Mouse (Mus musculus) v-Abl transformed pro-B cells (cell line): ENCODE data around the gene Slc2a1.

Experiments
- in situ Hi-C, 2 experiments: fragments of 400-800 bp; cut with MboI; formaldehyde crosslinking; loops; one replicate each; pipeline ENCODE4 v1.15.1; 2025; ENCODE audit not compliant: unreplicated experiment in 2 of 2

Slc2a1 gene

DNA sequence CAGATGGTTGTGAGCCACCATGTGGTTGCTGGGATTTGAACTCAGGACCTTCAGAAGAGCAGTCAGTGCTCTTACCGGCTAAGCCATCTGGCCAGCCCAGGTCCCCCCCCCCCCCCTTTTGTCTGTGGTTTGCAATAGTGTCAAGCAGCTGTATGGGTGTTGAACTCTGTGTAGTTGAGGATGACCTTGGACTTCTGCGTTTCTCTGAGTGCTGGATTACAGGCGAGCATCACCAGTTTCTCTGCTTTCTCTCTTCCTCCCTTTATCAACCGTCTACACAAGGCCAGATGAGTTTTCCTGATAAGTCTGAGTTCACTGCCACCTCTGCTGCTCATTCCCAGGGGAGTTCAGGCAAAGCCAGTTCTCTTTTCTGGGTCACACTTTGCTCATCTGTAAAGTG lies 11.1 kb upstream of the Slc2a1 start:
- in situ Hi-C loops, result no loop called here

DNA sequence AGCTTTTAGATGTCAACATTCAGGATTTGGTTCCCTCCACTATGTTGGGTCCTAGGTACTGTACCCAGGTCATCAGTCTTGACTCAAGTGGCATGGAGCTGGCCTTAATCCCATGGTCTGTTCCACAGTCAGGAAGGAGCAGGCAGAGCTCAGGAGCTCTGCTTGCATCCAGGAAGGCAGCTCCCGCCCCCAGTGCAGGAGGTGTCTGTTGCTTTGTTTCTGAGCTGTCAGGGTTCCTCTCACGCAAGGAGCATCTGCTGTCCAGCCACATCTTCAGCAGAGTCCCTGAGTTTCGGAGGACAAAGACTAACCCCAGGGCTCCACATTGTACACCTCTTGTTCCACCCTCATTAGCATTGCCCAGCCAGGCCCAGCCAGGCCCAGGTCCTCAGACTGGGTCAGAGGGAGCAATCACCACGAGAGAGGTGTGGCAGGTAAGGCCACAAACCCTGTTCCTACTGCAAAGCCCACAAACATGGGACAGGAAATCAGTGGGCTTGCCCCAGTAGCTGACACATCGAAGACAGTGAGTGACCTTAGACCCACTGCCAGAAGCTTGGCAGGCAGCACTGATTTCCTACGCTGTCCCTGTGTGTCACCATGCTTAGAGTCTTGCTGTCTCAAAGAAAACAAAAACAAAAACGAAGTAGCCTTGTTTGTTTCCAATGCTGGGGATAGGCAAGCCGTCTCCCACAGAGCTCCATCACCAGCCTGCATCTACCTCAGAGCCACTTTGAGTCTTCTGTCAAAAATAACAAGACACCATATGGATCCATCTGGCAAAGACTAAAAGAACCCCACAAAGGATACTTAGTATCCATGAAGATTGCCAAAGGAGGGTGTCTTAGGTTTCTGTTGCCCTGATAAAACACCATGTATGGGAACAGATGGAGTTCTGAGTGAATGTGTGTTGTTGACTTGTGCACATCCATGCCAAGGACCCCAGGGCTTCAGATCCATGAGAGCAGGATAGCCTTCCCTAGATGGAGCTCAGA lies 10.0 kb upstream of the Slc2a1 start:
- in situ Hi-C loops, result no loop called here

DNA sequence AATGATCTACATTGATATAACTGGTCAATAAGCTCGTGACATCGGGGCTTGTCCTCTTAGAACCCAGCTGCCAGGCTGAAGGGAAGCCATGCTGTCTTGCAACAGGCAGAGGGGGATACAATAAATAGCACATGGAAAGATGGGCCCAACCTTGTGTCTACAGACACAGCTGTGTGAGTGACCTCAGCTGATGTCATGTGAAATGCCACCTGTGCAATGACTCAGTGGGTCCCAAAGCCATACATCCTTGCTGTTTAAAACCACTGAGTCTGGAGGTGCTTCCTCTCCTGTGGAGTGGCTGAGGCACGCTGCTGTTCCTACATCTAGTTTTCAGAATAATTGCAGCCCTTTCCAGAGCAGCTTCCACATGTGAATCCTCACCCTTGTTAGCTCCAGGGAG lies 7.1 kb upstream of the Slc2a1 start:
- in situ Hi-C loops, result loop anchor here in 1 of 2 experiments (25.0 kb wide), 1 partner anchor 939 kb away; no protein-coding TSS in a partner anchor

DNA sequence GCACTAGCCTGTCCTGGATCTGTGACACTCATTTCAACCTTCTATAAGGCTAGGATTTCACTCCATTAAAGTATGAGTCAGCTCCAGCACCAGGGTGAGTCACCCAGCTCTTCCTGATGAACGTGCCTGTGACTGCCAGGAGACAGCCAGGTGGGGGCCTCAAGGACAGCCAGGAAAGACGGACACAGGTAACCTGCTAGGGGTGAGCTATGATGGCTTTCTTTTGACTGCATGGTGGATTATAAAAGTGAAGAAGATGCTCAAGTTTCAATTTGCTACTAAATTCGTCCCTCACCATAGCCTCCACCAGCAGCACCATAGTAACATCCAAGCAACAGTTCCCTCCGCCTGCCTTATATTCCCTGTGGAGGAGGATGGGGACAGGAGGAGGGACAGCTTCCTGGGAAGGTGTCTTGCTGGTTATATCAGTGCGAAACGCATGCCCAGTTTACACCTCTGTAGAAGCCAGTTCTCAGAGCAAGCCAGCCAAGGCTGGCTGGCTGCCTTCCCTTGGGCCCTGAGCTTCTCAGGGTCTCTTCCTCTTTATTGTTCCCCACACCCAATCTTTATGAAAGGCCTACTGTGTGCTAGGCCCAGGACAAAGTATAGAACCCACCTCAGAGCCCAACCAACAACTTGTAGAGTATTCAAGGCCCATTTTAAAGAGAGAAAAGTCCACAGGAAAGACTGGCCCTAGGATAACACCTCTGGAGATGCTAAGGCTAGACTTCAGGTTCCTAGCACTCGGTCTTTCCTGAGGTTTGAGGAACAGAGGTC lies 6.0 kb upstream of the Slc2a1 start:
- in situ Hi-C loops, result loop anchor here in 1 of 2 experiments (25.0 kb wide), 1 partner anchor 940 kb away; no protein-coding TSS in a partner anchor

DNA sequence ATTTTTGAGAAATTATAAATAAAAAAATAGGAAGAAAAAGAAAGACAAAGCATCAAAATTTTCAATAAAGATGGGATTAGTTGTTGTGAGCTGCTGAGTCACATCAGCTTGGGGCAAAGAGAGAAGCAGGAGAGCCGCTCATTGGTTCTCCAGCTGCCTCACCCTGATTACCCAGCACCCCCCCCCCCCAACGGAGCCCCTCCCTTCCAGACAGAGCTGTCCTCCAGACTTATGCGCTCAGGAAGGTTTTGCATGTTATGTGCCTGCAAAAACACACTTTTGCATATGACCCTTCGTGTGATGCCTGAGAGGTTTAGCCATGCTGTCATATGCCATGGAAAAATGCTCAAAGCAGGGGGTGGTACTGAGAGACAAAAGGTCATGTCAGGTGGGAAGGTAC lies 3.7 kb upstream of the Slc2a1 start:
- in situ Hi-C loops, result loop anchor here in 1 of 2 experiments (25.0 kb wide), 1 partner anchor 943 kb away; no protein-coding TSS in a partner anchor

DNA sequence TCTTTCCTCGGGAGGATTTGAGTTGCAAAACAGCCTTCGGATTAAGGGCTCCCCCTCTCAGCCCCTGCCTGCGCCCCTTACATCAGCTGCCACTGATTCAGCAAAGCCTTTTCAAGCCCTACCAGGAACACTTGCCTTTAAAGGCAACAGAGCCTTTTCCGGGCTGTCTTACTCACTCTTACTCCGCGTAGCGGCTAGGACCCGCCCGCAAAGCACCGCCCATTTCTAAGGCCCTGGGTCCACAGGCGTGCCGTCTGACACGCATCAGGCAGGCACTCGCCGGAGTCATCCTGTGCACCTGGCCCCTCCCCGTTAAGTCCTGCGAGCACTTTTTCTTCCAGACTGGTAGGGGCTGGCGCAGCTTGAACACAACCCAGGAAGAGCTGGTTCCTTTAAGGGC lies 2.8 kb upstream of the Slc2a1 start:
- in situ Hi-C loops, result loop anchor here in 1 of 2 experiments (25.0 kb wide), 1 partner anchor 943 kb away; no protein-coding TSS in a partner anchor

DNA sequence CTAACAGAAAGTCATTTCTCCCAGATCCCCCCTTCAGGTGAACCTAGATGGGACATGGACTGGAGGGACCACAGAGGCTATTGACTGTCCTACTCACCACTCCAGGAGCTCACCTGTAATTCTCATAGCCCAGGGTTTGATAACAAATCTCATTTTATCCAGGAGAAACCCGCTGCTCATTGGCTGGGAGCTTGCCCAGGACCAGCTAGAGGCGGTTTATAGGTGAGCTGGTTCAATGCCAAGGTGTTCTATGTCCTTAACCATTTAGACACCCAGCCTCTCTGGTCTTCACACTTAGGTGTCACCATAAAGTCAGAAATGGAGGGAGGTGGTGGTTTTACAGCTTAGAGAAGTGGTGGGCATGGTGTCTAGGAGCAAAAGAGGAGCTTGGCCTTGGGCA lies 644 bp upstream of the Slc2a1 start:
- in situ Hi-C loops, result loop anchor here in 1 of 2 experiments (25.0 kb wide), 1 partner anchor 946 kb away; no protein-coding TSS in a partner anchor

DNA sequence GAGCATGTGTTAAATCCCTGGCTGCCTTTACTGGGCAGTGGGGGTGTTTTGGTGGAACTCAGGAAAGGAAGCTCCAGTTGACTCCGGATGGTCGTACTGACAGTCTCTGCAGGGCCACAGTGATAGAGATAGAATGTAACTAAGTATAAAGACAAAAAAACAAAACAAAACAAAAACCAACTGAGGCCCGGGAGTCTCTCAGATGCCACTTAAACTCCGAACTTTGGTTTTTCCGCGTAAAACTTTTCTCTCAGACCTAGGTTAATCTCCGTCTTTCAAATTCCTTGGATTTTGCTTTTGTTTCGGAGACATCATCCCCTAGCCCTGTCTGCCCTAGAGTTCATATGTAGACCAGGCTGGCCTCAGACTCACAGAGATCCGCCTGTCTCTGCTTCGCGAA lies 1.1 kb downstream of the Slc2a1 start:
- in situ Hi-C loops, result loop anchor here in 1 of 2 experiments (25.0 kb wide), 1 partner anchor 947 kb away; no protein-coding TSS in a partner anchor

DNA sequence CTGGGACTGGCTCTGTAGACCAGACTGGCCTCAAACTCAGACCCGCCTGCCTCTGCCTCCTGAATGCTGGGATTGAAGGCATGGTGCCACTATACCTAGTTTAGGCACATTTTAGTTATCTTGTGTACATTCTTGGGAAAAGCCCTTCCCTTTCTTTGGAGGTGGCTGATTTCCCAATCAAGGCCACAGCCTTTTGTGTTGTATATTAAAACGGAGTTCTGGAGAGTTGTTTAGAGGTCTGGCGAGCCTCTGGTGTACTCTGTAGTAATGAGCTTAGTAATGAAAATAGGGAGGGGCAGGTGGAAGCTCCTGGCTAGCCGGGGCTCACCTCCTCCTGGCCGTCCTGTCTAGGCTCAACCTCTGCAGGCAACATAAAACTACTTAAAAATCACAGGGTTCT lies 2.0 kb downstream of the Slc2a1 start:
- in situ Hi-C loops, result loop anchor here in 1 of 2 experiments (25.0 kb wide), 1 partner anchor 948 kb away; no protein-coding TSS in a partner anchor

DNA sequence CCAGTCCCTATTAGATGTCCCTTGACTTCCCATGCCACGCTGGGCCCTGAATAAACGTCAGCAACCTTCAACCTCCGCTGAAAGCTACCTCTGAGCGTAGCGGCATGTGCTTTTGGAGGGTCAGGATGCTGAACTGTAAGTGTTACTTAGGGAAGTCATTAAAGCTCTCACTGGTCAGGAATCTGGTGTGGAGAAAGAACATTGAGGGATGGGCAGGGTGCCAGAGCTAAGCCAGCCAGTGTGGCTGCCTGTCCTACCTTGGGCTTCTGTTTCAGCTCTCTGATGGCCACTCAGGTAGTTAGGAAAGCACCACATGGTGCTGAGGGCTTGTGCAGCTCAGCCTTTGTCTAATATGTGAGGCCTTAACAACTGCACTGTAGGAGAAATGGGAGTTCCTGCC lies 2.9 kb downstream of the Slc2a1 start:
- in situ Hi-C loops, result loop anchor here in 1 of 2 experiments (25.0 kb wide), 1 partner anchor 949 kb away; no protein-coding TSS in a partner anchor

DNA sequence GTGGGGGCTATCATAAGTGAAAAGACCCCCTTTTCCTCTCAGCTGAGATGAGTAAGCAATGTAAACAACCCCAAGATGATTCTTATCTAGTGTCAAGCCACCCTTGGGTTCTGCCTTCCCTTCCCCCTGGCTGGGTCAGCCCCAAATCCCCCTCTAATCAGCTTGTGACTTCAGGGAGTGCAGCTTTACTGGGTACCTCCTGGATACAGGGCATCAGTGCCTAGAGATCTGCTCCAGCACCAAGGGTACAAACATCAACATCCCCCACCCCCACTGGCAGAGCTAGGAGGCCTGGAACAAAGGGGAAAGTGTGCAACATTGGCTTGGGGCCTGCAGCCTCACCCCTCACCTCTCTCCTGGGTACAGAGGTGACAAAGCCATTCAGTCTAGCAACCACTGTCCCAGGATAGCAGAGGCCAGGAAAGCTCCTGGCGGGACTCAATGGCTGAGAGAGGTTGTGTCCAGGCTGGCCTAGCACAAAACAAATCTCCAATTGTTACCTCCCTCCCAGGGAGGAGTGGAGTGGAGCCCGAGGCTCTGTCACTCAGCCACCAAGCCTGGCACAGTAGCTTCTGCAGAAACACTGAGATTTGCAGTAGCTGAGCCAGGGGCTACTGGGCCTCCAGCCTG lies 3.9 kb downstream of the Slc2a1 start:
- in situ Hi-C loops, result loop anchor here in 1 of 2 experiments (25.0 kb wide), 1 partner anchor 950 kb away; no protein-coding TSS in a partner anchor

DNA sequence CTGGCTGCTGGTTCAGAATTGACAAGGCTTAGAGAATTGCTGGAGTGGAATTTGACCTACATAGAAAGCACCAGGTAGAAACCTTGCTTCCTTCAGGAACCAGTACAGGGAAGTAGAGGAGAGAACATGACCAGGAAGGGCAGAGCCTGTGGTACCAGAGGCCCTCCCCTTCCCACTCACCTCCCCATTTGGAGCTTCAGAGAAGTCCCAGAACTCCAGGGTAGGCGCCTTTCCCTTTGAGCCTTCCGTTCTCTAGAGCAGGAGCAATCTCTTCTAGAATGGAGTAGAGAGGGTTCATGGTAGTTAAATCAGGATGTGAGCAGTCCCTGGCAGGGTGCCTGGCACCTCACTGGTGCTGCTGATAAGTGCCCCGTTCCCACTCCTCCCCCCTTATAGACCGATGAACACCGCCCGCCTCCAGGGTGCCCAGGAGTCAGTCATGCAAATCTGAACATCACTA lies 7.1 kb downstream of the Slc2a1 start:
- in situ Hi-C loops, result loop anchor here in 1 of 2 experiments (25.0 kb wide), 1 partner anchor 953 kb away; no protein-coding TSS in a partner anchor

DNA sequence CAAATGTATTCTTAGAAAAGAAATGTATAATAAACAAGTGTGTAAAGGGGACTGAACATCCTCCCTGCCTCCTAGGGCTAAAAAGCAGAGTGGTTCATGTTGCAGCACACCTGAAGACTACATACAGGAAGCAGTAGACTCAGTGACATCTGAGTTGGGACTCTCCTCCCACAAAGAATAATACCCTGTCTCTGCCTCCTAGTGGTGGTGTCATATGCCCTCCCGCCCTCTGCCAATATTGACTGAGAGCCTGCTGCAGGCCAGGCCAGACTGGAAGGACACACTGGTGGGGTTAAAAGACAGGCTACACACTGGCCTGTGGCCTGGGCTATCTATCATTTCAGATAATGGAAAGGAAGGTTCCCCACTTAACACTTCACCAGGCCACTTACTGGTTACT lies 7.8 kb downstream of the Slc2a1 start:
- in situ Hi-C loops, result loop anchor here in 1 of 2 experiments (25.0 kb wide), 1 partner anchor 954 kb away; no protein-coding TSS in a partner anchor

DNA sequence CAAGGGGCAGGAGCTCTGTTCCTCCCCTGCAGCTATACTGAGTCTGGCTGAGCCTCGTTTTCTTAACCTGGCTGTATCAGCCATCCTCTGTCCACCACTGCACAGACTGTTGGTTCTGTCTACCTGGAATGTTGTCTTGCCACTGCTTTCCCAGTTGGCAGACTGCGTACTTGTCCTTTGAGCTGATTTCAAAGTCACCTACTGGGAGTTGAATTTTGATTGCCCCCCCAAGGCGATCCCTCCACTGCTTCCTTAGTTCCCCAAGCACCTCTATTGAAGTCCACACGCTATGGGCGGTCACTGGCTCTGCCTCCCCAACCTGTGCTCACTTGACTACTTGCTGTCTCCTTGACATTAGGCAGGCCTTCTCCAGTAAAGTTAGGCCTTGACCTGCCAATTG lies 9.1 kb downstream of the Slc2a1 start:
- in situ Hi-C loops, result loop anchor here in 1 of 2 experiments (25.0 kb wide), 1 partner anchor 955 kb away; no protein-coding TSS in a partner anchor

DNA sequence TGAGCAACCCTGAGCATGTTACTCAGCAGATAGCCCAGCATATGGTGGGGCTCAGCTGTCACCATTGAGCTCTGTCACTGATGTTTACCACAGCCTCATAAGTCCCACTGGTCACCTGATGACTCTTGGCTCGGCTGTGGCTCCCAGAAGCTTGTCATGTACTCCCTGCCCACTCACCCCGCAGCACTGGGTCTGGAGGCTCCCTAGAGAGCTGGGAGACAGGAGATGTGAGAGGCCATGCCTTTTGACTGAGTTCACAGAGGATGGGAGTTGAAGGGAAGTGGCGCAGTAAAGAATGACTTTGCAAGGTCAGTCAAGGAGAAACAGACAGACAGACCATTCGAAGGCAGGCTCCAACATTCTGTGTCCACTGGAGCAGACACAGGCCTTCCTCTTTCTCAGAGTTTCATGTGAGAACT lies 10.2 kb downstream of the Slc2a1 start:
- in situ Hi-C loops, result loop anchor here in 1 of 2 experiments (25.0 kb wide), 1 partner anchor 956 kb away; no protein-coding TSS in a partner anchor

DNA sequence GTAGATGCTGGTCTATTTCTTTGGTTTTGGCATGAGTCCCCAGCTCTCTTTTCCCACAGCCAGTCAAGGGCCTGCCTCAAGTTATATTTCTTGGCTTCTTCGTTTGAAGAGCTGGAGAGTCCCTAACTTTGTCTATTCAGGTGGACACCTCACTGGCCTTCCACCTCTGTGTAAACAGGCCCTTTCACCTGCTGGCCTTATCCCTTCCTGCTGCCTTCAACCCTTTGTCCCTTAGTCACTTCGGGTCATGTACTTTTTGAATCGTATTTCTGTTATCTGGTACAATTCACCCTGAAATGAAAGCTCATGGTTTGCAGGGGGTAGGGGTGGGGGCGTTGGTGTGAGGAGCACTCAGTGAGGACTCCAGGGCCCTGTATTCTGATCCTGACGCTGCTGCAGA lies 10.8 kb downstream of the Slc2a1 start:
- in situ Hi-C loops, result loop anchor here in 1 of 2 experiments (25.0 kb wide), 1 partner anchor 957 kb away; no protein-coding TSS in a partner anchor

DNA sequence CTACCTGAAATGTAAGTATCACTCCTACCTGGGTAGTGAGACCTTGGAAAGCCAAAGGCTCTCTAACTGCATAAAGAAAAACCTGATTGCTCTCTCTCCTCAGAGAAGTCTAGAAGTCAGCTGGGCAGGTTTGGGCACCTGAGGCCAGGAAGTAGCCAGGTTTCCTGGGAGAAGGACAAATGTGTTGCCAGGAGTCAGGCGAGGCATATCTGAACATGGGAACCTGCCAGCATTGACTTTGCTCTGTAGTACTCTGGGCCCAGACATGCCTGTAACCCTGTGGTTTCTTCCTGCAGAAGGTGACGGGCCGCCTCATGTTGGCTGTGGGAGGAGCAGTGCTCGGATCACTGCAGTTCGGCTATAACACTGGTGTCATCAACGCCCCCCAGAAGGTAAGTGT lies 11.6 kb downstream of the Slc2a1 start:
- in situ Hi-C loops, result loop anchor here in 1 of 2 experiments (25.0 kb wide), 1 partner anchor 958 kb away; no protein-coding TSS in a partner anchor

DNA sequence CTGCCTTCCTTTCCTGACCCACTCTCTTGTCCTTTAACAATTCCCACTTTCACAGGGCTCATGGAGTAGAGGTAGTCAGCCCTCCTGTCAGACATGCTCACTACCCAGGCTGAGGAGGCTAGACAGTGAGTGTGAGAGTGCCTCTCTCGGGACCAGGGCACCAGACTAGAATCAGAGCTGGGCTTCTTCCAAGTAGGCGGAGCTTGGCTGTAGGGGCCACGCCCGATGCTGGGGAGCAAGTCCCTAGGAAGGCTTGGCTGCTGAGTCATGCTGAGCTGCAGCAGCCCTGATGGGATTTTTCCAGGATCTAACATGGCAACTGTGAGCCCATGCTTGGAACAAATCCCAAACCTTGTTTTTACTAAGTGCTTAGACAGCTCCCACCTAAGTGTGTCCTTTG lies 12.7 kb downstream of the Slc2a1 start:
- in situ Hi-C loops, result loop anchor here in 1 of 2 experiments (25.0 kb wide), 1 partner anchor 959 kb away; no protein-coding TSS in a partner anchor

DNA sequence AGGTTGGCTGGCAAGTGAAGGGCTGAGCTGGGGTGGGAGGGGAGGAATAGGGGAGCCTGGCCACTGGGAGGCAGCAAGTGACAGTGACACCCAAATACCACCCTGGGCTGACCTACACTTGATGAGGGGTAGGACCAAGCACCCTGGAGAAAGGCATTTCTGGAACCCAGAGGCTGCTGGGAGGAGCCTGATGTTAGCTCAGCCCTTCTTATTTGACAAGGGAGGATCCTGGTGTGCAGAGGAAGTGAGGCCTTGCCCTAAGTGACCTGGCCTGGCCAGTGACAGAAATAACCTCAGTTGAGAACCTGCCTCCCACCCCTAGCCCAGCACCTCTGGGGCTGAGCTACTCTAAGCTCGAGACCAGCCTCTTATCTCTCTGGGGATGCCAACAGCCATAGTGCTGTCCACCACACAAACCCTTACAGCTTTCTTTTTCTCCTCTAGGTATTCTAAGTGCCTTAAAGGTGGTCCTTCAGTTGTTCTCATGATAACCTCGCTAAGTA lies 16.3 kb downstream of the Slc2a1 start:
- in situ Hi-C loops, result loop anchor here in 1 of 2 experiments (25.0 kb wide), 1 partner anchor 963 kb away; no protein-coding TSS in a partner anchor
